Comparison of ENCODE assay signal across 12 mouse cellular contexts in genomic region chr11:96272024-96272921, GRCm38 (mm10). TPM values are rescaled to one million over a fixed set of nuclear protein-coding genes. Genes with fewer than 3 reads are reported as not detected.
DNase-seq lines count a peak whose midpoint lies in the region; ATAC-seq and TF ChIP-seq lines count a peak whose summit lies in the region.
"Had no signal": no experiment of that assay in that cellular context is flagged by ENCODE, and none has a peak within 500 bp of the region (broad histone marks: within the 10 kb centered on the region; RNA-seq: fewer than 3 reads in every experiment).

No protein-coding gene starts in this region.

- no peaks in the 10 kb centered on the region for H3K36me3 ChIP-seq in testis, adult 2 months (ENCODE audit: control insufficient read depth, insufficient read depth, low read length)

- no peak for DNase-seq in gastrocnemius, adult 2 months
- DNase-seq in gastrocnemius, postnatal 25 days = no peak
- no peak for DNase-seq in testis, postnatal 14 days (ENCODE audit: low spot score)
- peak; percentile 67 to 75 for DNase-seq in kidney, postnatal 4 days
- DNase-seq in layer of hippocampus, adult 2 months (ENCODE audit: low spot score in 2 of 2) = no peak
- no peak for DNase-seq in layer of hippocampus, postnatal 14 days (ENCODE audit: low spot score in 2 of 2)
- DNase-seq: cerebellum, postnatal 36 days; thymus, postnatal 25 days had no signal

- no peak for TF ChIP-seq POLR2A in testis, adult 2 months (IDR thresholded peaks at IDR 0.05; ENCODE audit: control insufficient read depth, low read depth, low read length)

- ATAC-seq in megakaryocyte-erythroid progenitor cell, adult 5-6 weeks (replicated peaks; ENCODE audit: low FRiP score, low TSS enrichment, poor library complexity, severe bottlenecking) = no peak

- H3K4me1 ChIP-seq in testis, adult 2 months (ENCODE audit: control insufficient read depth, insufficient read depth, low read length) = peaks cover 16% of the 10 kb centered on the region

- no peak overlapping the region for H3K27ac ChIP-seq in gastrocnemius, adult 2 months
- no peak overlapping the region for H3K27ac ChIP-seq in testis, adult 2 months (ENCODE audit: control insufficient read depth, insufficient read depth, low read depth, low read length)
- H3K27ac ChIP-seq in layer of hippocampus, adult 2 months = no peak overlapping the region

- intact Hi-C loops in gastrocnemius, adult 2 months (cut with DNase I) = no loop called here

- TF ChIP-seq CTCF in gastrocnemius, adult 2 months (IDR thresholded peaks at IDR 0.05) = no peak
- no peak for TF ChIP-seq CTCF in testis, adult 2 months (IDR thresholded peaks at IDR 0.05; ENCODE audit: control insufficient read depth, insufficient read depth, insufficient replicate concordance, low read depth, low read length)
- TF ChIP-seq CTCF in layer of hippocampus, adult 2 months (conservative IDR thresholded peaks at IDR 0.05) = no peak

- peak overlapping the region; percentile 72 for H3K4me3 ChIP-seq in gastrocnemius, adult 2 months
- peak overlapping the region; percentile 32 for H3K4me3 ChIP-seq in testis, adult 2 months (ENCODE audit: control insufficient read depth, low read depth, low read length)
- no peak overlapping the region for H3K4me3 ChIP-seq in layer of hippocampus, adult 2 months

- peaks cover 8% of the 10 kb centered on the region for H3K27me3 ChIP-seq in testis, adult 2 months (ENCODE audit: control insufficient read depth, insufficient read depth, low read length)

RNA-seq across cellular contexts. Expression of gene Hoxb9, which starts 1.0 kb away (rescaled TPM):
- total RNA-seq in gastrocnemius, adult 2 months (2021) = under 1 TPM in 1 of 2 experiments, not detected in 1; 0.14 TPM
- under 1 TPM; 0.15 to 0.19 TPM for total RNA-seq in gastrocnemius, postnatal 25 days (2021)
- 0.36 and 1.0 TPM in 2 replicates for polyA plus RNA-seq in testis, adult 2 months (2012; rRNA removed)
- not detected in 2 replicates for total RNA-seq in megakaryocyte-erythroid progenitor cell, adult 5-6 weeks (2014; fragmentation: Nextera tagmentation)
- not detected in 2 replicates for total RNA-seq in megakaryocyte-erythroid progenitor cell, adult 5-6 weeks (2017)
- not detected for total RNA-seq in layer of hippocampus, adult 2 months (2021)
- not detected for total RNA-seq in layer of hippocampus, postnatal 14 days (2021)
- total RNA-seq: MEL; monocyte, adult 5-6 weeks had no signal

RNA-seq across cellular contexts. Expression of gene Hoxb8, which starts 9.4 kb away (rescaled TPM):
- total RNA-seq in gastrocnemius, adult 2 months (2021) = under 1 TPM; 0.14 to 0.23 TPM
- total RNA-seq in gastrocnemius, postnatal 25 days (2021) = under 1 TPM; 0.28 to 0.46 TPM
- 0.11 and 6.9 TPM in 2 replicates for polyA plus RNA-seq in testis, adult 2 months (2012; rRNA removed)
- not detected in 2 replicates for total RNA-seq in megakaryocyte-erythroid progenitor cell, adult 5-6 weeks (2014; fragmentation: Nextera tagmentation)
- not detected in 2 replicates for total RNA-seq in megakaryocyte-erythroid progenitor cell, adult 5-6 weeks (2017)
- total RNA-seq in layer of hippocampus, adult 2 months (2021) = not detected
- total RNA-seq in layer of hippocampus, postnatal 14 days (2021) = not detected
- total RNA-seq: MEL; monocyte, adult 5-6 weeks had no signal

RNA-seq across cellular contexts. Expression of gene Hoxb7, which starts 14.2 kb away (rescaled TPM):
- under 1 TPM; 0.47 to 0.56 TPM for total RNA-seq in gastrocnemius, adult 2 months (2021)
- total RNA-seq in gastrocnemius, postnatal 25 days (2021) = 1 to 10 TPM in 1 of 2 experiments, under 1 TPM in 1; 0.28 to 1.1 TPM
- 1.6 TPM in 1 of 2 replicates, not detected in the other for polyA plus RNA-seq in testis, adult 2 months (2012; rRNA removed)
- not detected in 2 replicates for total RNA-seq in megakaryocyte-erythroid progenitor cell, adult 5-6 weeks (2014; fragmentation: Nextera tagmentation)
- total RNA-seq in megakaryocyte-erythroid progenitor cell, adult 5-6 weeks (2017) = not detected in 2 replicates
- not detected for total RNA-seq in layer of hippocampus, adult 2 months (2021)
- not detected for total RNA-seq in layer of hippocampus, postnatal 14 days (2021)
- total RNA-seq: MEL; monocyte, adult 5-6 weeks had no signal

RNA-seq across cellular contexts. Expression of gene Hoxb6, which starts 20.0 kb away (rescaled TPM):
- under 1 TPM; 0.56 to 0.64 TPM for total RNA-seq in gastrocnemius, adult 2 months (2021)
- under 1 TPM; 0.31 to 0.62 TPM for total RNA-seq in gastrocnemius, postnatal 25 days (2021)
- polyA plus RNA-seq in testis, adult 2 months (2012; rRNA removed) = 0.15 and 3.4 TPM in 2 replicates
- not detected in 2 replicates for total RNA-seq in megakaryocyte-erythroid progenitor cell, adult 5-6 weeks (2014; fragmentation: Nextera tagmentation)
- total RNA-seq in megakaryocyte-erythroid progenitor cell, adult 5-6 weeks (2017) = 0.72 TPM in 1 of 2 replicates, not detected in the other
- not detected for total RNA-seq in layer of hippocampus, adult 2 months (2021)
- not detected for total RNA-seq in layer of hippocampus, postnatal 14 days (2021)
- total RNA-seq: MEL; monocyte, adult 5-6 weeks had no signal

RNA-seq across cellular contexts. Expression of gene Hoxb5, which starts 30.9 kb away (rescaled TPM):
- under 1 TPM; 0.26 to 0.28 TPM for total RNA-seq in gastrocnemius, adult 2 months (2021)
- total RNA-seq in gastrocnemius, postnatal 25 days (2021) = under 1 TPM; 0.38 to 0.64 TPM
- polyA plus RNA-seq in testis, adult 2 months (2012; rRNA removed) = 0.14 and 0.67 TPM in 2 replicates
- total RNA-seq in megakaryocyte-erythroid progenitor cell, adult 5-6 weeks (2014; fragmentation: Nextera tagmentation) = not detected in 2 replicates
- not detected in 2 replicates for total RNA-seq in megakaryocyte-erythroid progenitor cell, adult 5-6 weeks (2017)
- total RNA-seq in layer of hippocampus, adult 2 months (2021) = not detected
- total RNA-seq in layer of hippocampus, postnatal 14 days (2021) = not detected
- total RNA-seq: MEL; monocyte, adult 5-6 weeks had no signal

Comparison
In these comparisons a context has a peak if more than half of its experiments do, and no peak if none do; other contexts are left out.
1. DNase-seq: peak in kidney, postnatal 4 days (2 of 2); none in gastrocnemius, adult 2 months (single experiment), gastrocnemius, postnatal 25 days (single experiment), testis, postnatal 14 days (single experiment), layer of hippocampus, adult 2 months (0 of 2) and layer of hippocampus, postnatal 14 days (0 of 2).